Mouse (Mus musculus) C2C12 (cell line): ENCODE measurements around the gene Nf2.

ENCODE experiments used
- CEBPB ChIP-seq: IDR thresholded peaks from one replicate; pipeline ENCODE4 v1.6.1; 2011; ENCODE audit warnings: low read depth, mild to moderate bottlenecking, control low read depth, moderate library complexity
- CTCF ChIP-seq: IDR thresholded peaks from one replicate; pipeline ENCODE4 v1.5.1; 2011; ENCODE audit not compliant: control insufficient read depth, insufficient read depth, insufficient read length
- FOSL1 ChIP-seq: IDR thresholded peaks from one replicate; pipeline ENCODE4 v1.8.0; 2011; ENCODE audit warnings: mild to moderate bottlenecking, low read length; ENCODE audit not compliant: poor library complexity, insufficient read depth, severe bottlenecking
- MAX ChIP-seq: IDR thresholded peaks from one replicate; pipeline ENCODE4 v1.6.1; 2011; ENCODE audit warnings: mild to moderate bottlenecking, control low read depth
- MYOD1 ChIP-seq: IDR thresholded peaks from one replicate; pipeline ENCODE4 v1.6.1; 2011; ENCODE audit warnings: low read depth; ENCODE audit not compliant: control insufficient read depth, insufficient read length
- MYOG ChIP-seq: IDR thresholded peaks from one replicate; pipeline ENCODE4 v1.6.1; 2011; ENCODE audit not compliant: control insufficient read depth, insufficient read length; ENCODE audit errors: extremely low read depth
- USF1 ChIP-seq: IDR thresholded peaks from one replicate; pipeline ENCODE4 v1.6.1; 2011; ENCODE audit warnings: low read depth, mild to moderate bottlenecking, control low read depth, moderate library complexity

DNA sequence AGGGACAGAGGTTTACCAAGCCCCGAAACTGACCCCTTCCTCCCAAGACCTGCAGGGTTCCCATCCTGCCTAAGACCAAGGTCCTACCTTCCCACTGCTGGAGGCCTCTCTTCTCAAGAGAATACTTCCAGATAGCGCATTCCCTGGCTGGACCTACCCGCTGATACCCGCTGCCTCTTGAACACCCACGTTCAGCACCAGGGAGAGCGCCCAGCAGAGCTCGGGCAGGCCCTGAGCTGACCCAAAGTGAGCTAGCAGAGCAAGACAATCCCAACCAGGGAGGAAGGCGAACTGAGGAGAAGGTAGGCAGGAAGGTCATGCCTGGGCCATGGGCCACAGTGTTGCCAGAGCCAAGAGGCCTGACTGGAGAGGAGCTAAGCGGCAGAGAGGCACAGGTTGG is 99.1 kb downstream of the Nf2 start:
- TF ChIP-seq CTCF: no peak
- no peak for TF ChIP-seq USF1
- TF ChIP-seq MAX: no peak
- TF ChIP-seq CEBPB: no peak
- no peak for TF ChIP-seq MYOG
- TF ChIP-seq FOSL1: no peak
- no peak for TF ChIP-seq MYOD1
